Mouse (Mus musculus) heart, embryonic 14.5 days (tissue): Measurements from ENCODE around the gene Rasgrp3. TPM values are rescaled to one million over a fixed set of nuclear protein-coding genes. Genes with fewer than 3 reads are reported as not detected.
A peak's percentile ranks its signal among the peaks of the same experiment; 100 is the strongest.

ENCODE experiments used
- ATAC-seq: fragments of 200-750 bp; cut with Nextera tagmentation; 2 replicates; pipeline ENCODE4 v1.8.0; 2017; ENCODE audit warnings: low read depth, moderate TSS enrichment; ENCODE audit not compliant: insufficient number of reproducible peaks, insufficient read depth, low FRiP score
- H3K27ac ChIP-seq, 2 experiments: fragments of 200-500 bp in 1 of 2; fragments of 300-500 bp in 1 of 2; sonication (generic) in 1 of 2; replicated peaks in 1 of 2; 2 replicates each; pipeline ENCODE4 v1.5.1; 2012 to 2014; ENCODE audit warnings: low read depth in 2 of 2, low read length in 2 of 2, control low read depth in 1 of 2, mild to moderate bottlenecking in 1 of 2, mixed read lengths in 1 of 2; ENCODE audit not compliant: control insufficient read depth in 1 of 2, insufficient read depth in 1 of 2
- H3K27me3 ChIP-seq: fragments of 300-500 bp; sonication (generic); 2 replicates; pipeline ENCODE4 v1.6.1; 2014; ENCODE audit warnings: mild to moderate bottlenecking, low read length, control low read depth; ENCODE audit not compliant: control insufficient read depth, insufficient read depth
- H3K36me3 ChIP-seq: fragments of 300-500 bp; sonication (generic); 2 replicates; pipeline ENCODE4 v1.6.1; 2014; ENCODE audit warnings: mild to moderate bottlenecking, control low read depth, low read length, mixed read lengths; ENCODE audit not compliant: control insufficient read depth, insufficient read depth
- H3K4me1 ChIP-seq, 2 experiments: fragments of 200-500 bp in 1 of 2; fragments of 300-500 bp in 1 of 2; sonication (generic) in 1 of 2; 2 replicates each; pipeline ENCODE4 v1.6.1; 2012 to 2014; ENCODE audit warnings: low read length in 2 of 2, control low read depth in 1 of 2, mixed read lengths in 1 of 2; ENCODE audit not compliant: control insufficient read depth in 2 of 2, insufficient read depth in 2 of 2
- H3K4me2 ChIP-seq: fragments of 300-500 bp; sonication (generic); 2 replicates; pipeline ENCODE4 v1.6.1; 2014; ENCODE audit warnings: mild to moderate bottlenecking, low read length
- H3K4me3 ChIP-seq, 2 experiments: fragments of 200-500 bp in 1 of 2; fragments of 300-500 bp in 1 of 2; sonication (generic) in 1 of 2; 2 replicates each; pipeline ENCODE4 v1.5.1; 2012 to 2014; ENCODE audit warnings: low read length in 2 of 2, mild to moderate bottlenecking in 2 of 2, control low read depth in 1 of 2, low read depth in 1 of 2, moderate library complexity in 1 of 2; ENCODE audit not compliant: control insufficient read depth in 1 of 2, insufficient read depth in 1 of 2
- H3K9ac ChIP-seq: fragments of 300-500 bp; sonication (generic); 2 replicates; pipeline ENCODE4 v1.6.1; 2014; ENCODE audit warnings: mild to moderate bottlenecking, low read length
- H3K9me3 ChIP-seq: fragments of 300-500 bp; sonication (generic); 2 replicates; pipeline ENCODE4 v1.6.1; 2016; ENCODE audit warnings: low read length, control low read depth; ENCODE audit not compliant: control insufficient read depth
- WGBS: fragments of 180-500 bp; shearing (Covaris S2); extraction: QIAGEN DNeasy Blood & Tissue Kit; methylation state at CpG from one replicate; pipeline ENCODE4 v1.1.7; 2014; 5-methylcytosine and 5-hydroxymethylcytosine counted together
- polyA plus RNA-seq: library from polyadenylated mRNA; unstranded; fragments of >200 nt; fragmentation: Nextera tagmentation; extraction: Ambion mirVana; gene quantifications from 2 replicates; pipeline ENCODE4 v1.2.1, GENCODE M21; 2014

Gene Rasgrp3
- polyA plus RNA-seq, 1 experiment from 2014 or later: 24.3 TPM

GRCm38 (mm10) chr17:75518181-75518901 is 82.6 kb downstream of the Rasgrp3 start:
- no peak overlapping the region for H3K27ac ChIP-seq
- H3K4me1 ChIP-seq: peaks cover 4 to 9% of the 10 kb centered on the region in 2 experiments; a peak in 2 of 4 replicates
- no peaks in the 10 kb centered on the region for H3K36me3 ChIP-seq
- no peak overlapping the region for H3K4me3 ChIP-seq
- H3K9me3 ChIP-seq: no peaks in the 10 kb centered on the region
- no peak for ATAC-seq
- 27% methylated on average over 8 of the region's 8 CpGs for WGBS
- H3K4me2 ChIP-seq: peak overlapping the region; percentile 23; the same call in 1 of the 2 replicates
- no peaks in the 10 kb centered on the region for H3K27me3 ChIP-seq
- no peak overlapping the region for H3K9ac ChIP-seq

- no peak for ATAC-seq
- no peaks in the 10 kb centered on the region for H3K27me3 ChIP-seq
- no peak overlapping the region for H3K27ac ChIP-seq
- H3K4me3 ChIP-seq: no peak overlapping the region
- H3K36me3 ChIP-seq: no peaks in the 10 kb centered on the region
- no peak overlapping the region for H3K9ac ChIP-seq
- 73% methylated on average over 8 of the region's 8 CpGs for WGBS
- no peak overlapping the region for H3K4me2 ChIP-seq
- H3K4me1 ChIP-seq: peaks cover 4 to 9% of the 10 kb centered on the region in 2 experiments; a peak in 2 of 4 replicates
- no peaks in the 10 kb centered on the region for H3K9me3 ChIP-seq
Measured at GRCm38 (mm10) chr17:75519239-75519900, 83.7 kb downstream of the Rasgrp3 start.

GRCm38 (mm10) chr17:75521236-75521842 is 85.6 kb downstream of the Rasgrp3 start:
- WGBS: 60% methylated on average over 6 of the region's 6 CpGs
- Histone ChIP-seq H3K9me3 (no peaks in the 10 kb centered on the region), H3K27me3 (no peaks in the 10 kb centered on the region), H3K9ac (no peak overlapping the region), H3K4me3 (no peak overlapping the region), H3K27ac (no peak overlapping the region), H3K4me2 (no peak overlapping the region), H3K4me1 (peaks cover 4 to 8% of the 10 kb centered on the region in 2 experiments; a peak in 2 of 4 replicates), H3K36me3 (0 out of 2 replicates have a peak, but pooled peaks cover 3% of the 10 kb centered on the region)
- ATAC-seq: no peak

- WGBS: 41% methylated on average over 9 of the region's 9 CpGs
- no peak overlapping the region for H3K4me2 ChIP-seq
- no peak overlapping the region for H3K27ac ChIP-seq
- no peak overlapping the region for H3K9ac ChIP-seq
- no peak for ATAC-seq
- H3K4me3 ChIP-seq: no peak overlapping the region
- H3K27me3 ChIP-seq: no peaks in the 10 kb centered on the region
- peaks cover 0 to 4% of the 10 kb centered on the region in 2 experiments; a peak in 1 of 4 replicates for H3K4me1 ChIP-seq
- no peaks in the 10 kb centered on the region for H3K9me3 ChIP-seq
- 0 out of 2 replicates have a peak, but pooled peaks cover 3% of the 10 kb centered on the region for H3K36me3 ChIP-seq
Measured at GRCm38 (mm10) chr17:75522347-75523065, 86.8 kb downstream of the Rasgrp3 start.

GRCm38 (mm10) chr17:75523812-75524211 is 88.1 kb downstream of the Rasgrp3 start:
- WGBS: 59% methylated on average over 3 of the region's 3 CpGs
- H3K9me3 ChIP-seq: no peaks in the 10 kb centered on the region
- H3K4me2 ChIP-seq: no peak overlapping the region
- 0 out of 2 replicates have a peak, but pooled peaks cover 3% of the 10 kb centered on the region for H3K36me3 ChIP-seq
- no peak overlapping the region for H3K4me3 ChIP-seq
- ATAC-seq: no peak
- H3K4me1 ChIP-seq: no peaks in the 10 kb centered on the region
- H3K9ac ChIP-seq: no peak overlapping the region
- H3K27me3 ChIP-seq: no peaks in the 10 kb centered on the region
- H3K27ac ChIP-seq: no peak overlapping the region

- Histone ChIP-seq H3K4me3 (no peak overlapping the region), H3K9ac (no peak overlapping the region), H3K27me3 (no peaks in the 10 kb centered on the region), H3K9me3 (no peaks in the 10 kb centered on the region), H3K4me1 (no peaks in the 10 kb centered on the region), H3K27ac (no peak overlapping the region), H3K36me3 (0 out of 2 replicates have a peak, but pooled peaks cover 3% of the 10 kb centered on the region), H3K4me2 (no peak overlapping the region)
- WGBS: 100% methylated on average over 1 of the region's 1 CpGs
- ATAC-seq: no peak
Measured at GRCm38 (mm10) chr17:75526411-75526810, 90.7 kb downstream of the Rasgrp3 start.
